Mouse (Mus musculus): ENCODE results near the gene Gm28434. TPM values are rescaled to one million over a fixed set of nuclear protein-coding genes. Genes with fewer than 3 reads are reported as not detected.

Gm28434 gene
- polyA plus RNA-seq (2012; rRNA removed), result not detected in 2 replicates

DNA sequence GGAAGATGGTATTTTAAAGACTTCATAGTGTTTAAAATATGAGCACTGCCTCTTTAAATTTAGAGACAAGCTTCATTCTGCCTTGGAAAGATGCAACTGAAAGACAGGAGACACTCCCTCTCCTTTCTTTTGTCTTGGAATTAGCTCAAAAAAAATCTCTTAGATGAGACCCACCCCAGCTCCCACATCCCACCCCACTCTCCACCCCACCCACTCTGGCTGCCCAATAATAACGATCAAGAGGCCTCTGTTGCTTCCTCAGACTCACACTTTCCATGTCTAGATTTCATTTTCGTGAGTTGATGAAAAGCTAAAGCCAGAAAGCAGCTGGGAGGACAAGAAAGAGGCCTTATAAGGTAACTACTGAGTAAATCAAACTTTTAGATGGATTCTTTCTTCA lies at the start of gene Gm28434, which contains the start of gene 2310003L06Rik:
Gene Gm28434 (plus strand): TSS at position 317 of the 400 bp plus-strand sequence.
Gene 2310003L06Rik (plus strand): TSS at position 259 of the 400 bp plus-strand sequence.

DNA sequence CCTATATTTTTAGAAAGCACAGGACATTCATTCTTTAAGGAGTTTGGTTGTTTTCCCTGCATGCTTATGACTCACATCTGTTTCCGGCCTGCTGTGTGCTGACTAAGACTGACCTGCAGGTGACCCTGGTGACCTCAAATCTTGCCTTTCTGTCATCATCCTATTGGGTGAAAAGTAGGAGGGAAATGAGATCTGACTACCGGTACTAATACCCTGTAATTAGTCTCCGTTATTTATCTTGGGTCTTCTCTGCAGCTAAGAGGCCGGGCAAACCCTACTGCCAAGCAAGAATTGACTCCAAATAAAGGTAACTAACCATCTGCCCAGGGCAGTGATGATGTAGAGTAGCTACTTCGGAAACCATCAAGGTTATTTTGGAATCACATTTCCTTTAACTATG lies 43.9 kb upstream of the Gm28434 start, which contains the start of gene Csn3:
Gene Csn3 (plus strand): TSS at position 208 of the 400 bp plus-strand sequence.

DNA sequence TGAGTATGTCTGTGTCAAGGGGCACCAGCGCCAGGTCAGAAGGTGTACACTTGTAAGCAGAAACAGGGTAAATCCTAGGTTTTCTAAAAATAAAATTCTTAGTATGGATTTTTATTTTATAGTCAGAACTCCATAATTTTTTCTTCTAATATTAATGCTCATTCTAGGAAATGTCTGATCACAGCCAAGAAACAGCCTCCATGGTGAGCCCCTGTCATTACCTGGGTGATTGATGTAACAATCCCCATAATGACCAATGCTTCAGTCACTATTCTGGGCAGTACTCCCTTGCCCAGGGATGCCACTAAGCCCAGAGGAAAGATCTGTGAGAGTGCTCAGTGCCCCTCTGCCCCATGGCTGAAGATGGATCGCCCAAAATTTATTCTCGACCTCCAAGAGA lies 9.8 kb downstream of the Gm28434 start, which contains the start of gene Cabs1:
Gene Cabs1 (plus strand): TSS at position 301 of the 400 bp plus-strand sequence.

DNA sequence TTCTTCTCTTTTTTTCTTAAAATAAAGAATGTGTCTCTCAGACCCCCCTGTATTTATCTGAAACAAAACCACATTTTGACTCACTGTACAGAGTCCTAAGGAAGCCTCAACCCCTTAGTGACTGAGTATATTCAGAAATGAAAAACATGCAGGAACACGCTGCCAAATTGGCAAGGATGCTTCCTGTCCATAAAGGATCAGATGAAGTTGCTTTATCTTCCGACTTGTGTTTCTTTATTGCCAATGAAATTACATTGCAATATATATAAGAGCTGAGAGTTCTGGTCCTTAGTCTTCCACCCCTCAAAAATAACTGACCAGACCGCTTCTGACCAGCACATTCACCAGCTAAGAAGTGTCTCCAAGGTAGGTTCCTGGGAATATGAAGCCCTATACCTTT lies 32.9 kb downstream of the Gm28434 start, which contains the start of gene Smr3a:
Gene Smr3a (plus strand): TSS at position 301 of the 400 bp plus-strand sequence.

Other genes with a start within 250 kb of the Gm28434 start
- not detected in 2 replicates for gene Csn1s2a, start 194.9 kb upstream of the Gm28434 start, polyA plus RNA-seq (2012; rRNA removed)
- not detected in 2 replicates for gene Csn1s2b, start 161.4 kb upstream of the Gm28434 start, polyA plus RNA-seq (2012; rRNA removed)
- gene Prr27, start 143.8 kb upstream of the Gm28434 start, polyA plus RNA-seq (2012; rRNA removed), result not detected in 2 replicates
- not detected in 2 replicates for gene Odam, start 84.5 kb upstream of the Gm28434 start, polyA plus RNA-seq (2012; rRNA removed)
- gene Csn3, start 43.9 kb upstream of the Gm28434 start, polyA plus RNA-seq (2012; rRNA removed), result 0.08 TPM in 1 of 2 replicates, not detected in the other
- not detected in 2 replicates for gene 2310003L06Rik, start 58 bp upstream of the Gm28434 start, polyA plus RNA-seq (2012; rRNA removed)
- gene Cabs1, start 9.9 kb downstream of the Gm28434 start, polyA plus RNA-seq (2012; rRNA removed), result not detected in 2 replicates
- gene Smr3a, start 33.0 kb downstream of the Gm28434 start, polyA plus RNA-seq (2012; rRNA removed), result not detected in 2 replicates
- gene Smr2, start 117.0 kb downstream of the Gm28434 start, polyA plus RNA-seq (2012; rRNA removed), result not detected in 2 replicates
- gene Gm11116, start 142.0 kb downstream of the Gm28434 start, polyA plus RNA-seq (2012; rRNA removed), result not detected in 2 replicates
- gene Gm11115, start 184.6 kb downstream of the Gm28434 start, polyA plus RNA-seq (2012; rRNA removed), result not detected in 2 replicates